Mouse (Mus musculus): ENCODE measurements around the gene Sipa1.

Sipa1 gene

GRCm38 (mm10) chr19:5609547-5610404, 53.7 kb downstream of the Sipa1 start, which contains the start of gene Kat5:
Kat5 (minus strand) TSS chr19:5610237.
- peaks cover 58% of the 10 kb centered on the region for H3K4me1 ChIP-seq (replicated peaks; ENCODE audit: low read depth, low read length)
- peak within 1 kb of the TSS; percentile 93 for H3K4me3 ChIP-seq (replicated peaks; ENCODE audit: low read length)
- no peaks in the 10 kb centered on the region for H3K9me3 ChIP-seq (ENCODE audit: low read length)
- TF ChIP-seq CTCF (conservative IDR thresholded peaks at IDR 0.05; ENCODE audit: low read length) (no peak), NANOG (IDR thresholded peaks at IDR 0.05; ENCODE audit: borderline replicate concordance, low read length) (no peak), POU5F1 (IDR thresholded peaks at IDR 0.05; ENCODE audit: borderline replicate concordance, low read length) (no peak)
- H3K27me3 ChIP-seq (ENCODE audit: insufficient read depth, low read length), result no peaks in the 10 kb centered on the region
- peaks cover 44% of the 10 kb centered on the region for H3K36me3 ChIP-seq (ENCODE audit: insufficient read depth, low read length)

GRCm38 (mm10) chr19:5609171-5609546, 54.3 kb downstream of the Sipa1 start:
- no peak for TF ChIP-seq POU5F1 (IDR thresholded peaks at IDR 0.05; ENCODE audit: borderline replicate concordance, low read length)
- TF ChIP-seq CTCF (conservative IDR thresholded peaks at IDR 0.05; ENCODE audit: low read length), result no peak
- TF ChIP-seq NANOG (IDR thresholded peaks at IDR 0.05; ENCODE audit: borderline replicate concordance, low read length), result no peak
- H3K9me3 ChIP-seq (ENCODE audit: low read length), result no peaks in the 10 kb centered on the region
- peak overlapping the region; percentile 93 for H3K4me3 ChIP-seq (replicated peaks; ENCODE audit: low read length)
- H3K4me1 ChIP-seq (replicated peaks; ENCODE audit: low read depth, low read length), result peaks cover 64% of the 10 kb centered on the region
- H3K36me3 ChIP-seq (ENCODE audit: insufficient read depth, low read length), result peaks cover 50% of the 10 kb centered on the region
- H3K27me3 ChIP-seq (ENCODE audit: insufficient read depth, low read length), result no peaks in the 10 kb centered on the region

GRCm38 (mm10) chr19:5608707-5609106, 54.8 kb downstream of the Sipa1 start:
- no peaks in the 10 kb centered on the region for H3K9me3 ChIP-seq (ENCODE audit: low read length)
- no peaks in the 10 kb centered on the region for H3K27me3 ChIP-seq (ENCODE audit: insufficient read depth, low read length)
- H3K36me3 ChIP-seq (ENCODE audit: insufficient read depth, low read length), result peaks cover 54% of the 10 kb centered on the region
- H3K4me1 ChIP-seq (replicated peaks; ENCODE audit: low read depth, low read length), result peaks cover 69% of the 10 kb centered on the region
- peak overlapping the region; percentile 93 for H3K4me3 ChIP-seq (replicated peaks; ENCODE audit: low read length)
- no peak for TF ChIP-seq NANOG (IDR thresholded peaks at IDR 0.05; ENCODE audit: borderline replicate concordance, low read length)
- TF ChIP-seq CTCF (conservative IDR thresholded peaks at IDR 0.05; ENCODE audit: low read length), result no peak
- TF ChIP-seq POU5F1 (IDR thresholded peaks at IDR 0.05; ENCODE audit: borderline replicate concordance, low read length), result no peak

- no peaks in the 10 kb centered on the region for H3K9me3 ChIP-seq (ENCODE audit: low read length)
- peaks cover 63% of the 10 kb centered on the region for H3K36me3 ChIP-seq (ENCODE audit: insufficient read depth, low read length)
- TF ChIP-seq CTCF (conservative IDR thresholded peaks at IDR 0.05; ENCODE audit: low read length), result no peak
- TF ChIP-seq NANOG (IDR thresholded peaks at IDR 0.05; ENCODE audit: borderline replicate concordance, low read length), result no peak
- H3K4me1 ChIP-seq (replicated peaks; ENCODE audit: low read depth, low read length), result peaks cover 77% of the 10 kb centered on the region
- no peak overlapping the region for H3K4me3 ChIP-seq (replicated peaks; ENCODE audit: low read length)
- no peaks in the 10 kb centered on the region for H3K27me3 ChIP-seq (ENCODE audit: insufficient read depth, low read length)
Measured at GRCm38 (mm10) chr19:5607705-5608410, 55.6 kb downstream of the Sipa1 start.

- H3K9me3 ChIP-seq (ENCODE audit: low read length), result no peaks in the 10 kb centered on the region
- H3K27me3 ChIP-seq (ENCODE audit: insufficient read depth, low read length), result no peaks in the 10 kb centered on the region
- H3K4me1 ChIP-seq (replicated peaks; ENCODE audit: low read depth, low read length), result peaks cover 74% of the 10 kb centered on the region
- TF ChIP-seq POU5F1 (IDR thresholded peaks at IDR 0.05; ENCODE audit: borderline replicate concordance, low read length), result no peak
- TF ChIP-seq NANOG (IDR thresholded peaks at IDR 0.05; ENCODE audit: borderline replicate concordance, low read length), result no peak
- TF ChIP-seq CTCF (conservative IDR thresholded peaks at IDR 0.05; ENCODE audit: low read length), result no peak
- H3K36me3 ChIP-seq (ENCODE audit: insufficient read depth, low read length), result peaks cover 67% of the 10 kb centered on the region
- H3K4me3 ChIP-seq (replicated peaks; ENCODE audit: low read length), result no peak overlapping the region
Measured at GRCm38 (mm10) chr19:5606196-5606595, 57.3 kb downstream of the Sipa1 start.

GRCm38 (mm10) chr19:5605126-5605525, 58.4 kb downstream of the Sipa1 start:
- H3K36me3 ChIP-seq (ENCODE audit: insufficient read depth, low read length), result peaks cover 67% of the 10 kb centered on the region
- TF ChIP-seq POU5F1 (IDR thresholded peaks at IDR 0.05; ENCODE audit: borderline replicate concordance, low read length) (no peak), CTCF (conservative IDR thresholded peaks at IDR 0.05; ENCODE audit: low read length) (no peak), NANOG (IDR thresholded peaks at IDR 0.05; ENCODE audit: borderline replicate concordance, low read length) (no peak)
- no peaks in the 10 kb centered on the region for H3K27me3 ChIP-seq (ENCODE audit: insufficient read depth, low read length)
- H3K4me1 ChIP-seq (replicated peaks; ENCODE audit: low read depth, low read length), result peaks cover 65% of the 10 kb centered on the region
- H3K9me3 ChIP-seq (ENCODE audit: low read length), result no peaks in the 10 kb centered on the region
- no peak overlapping the region for H3K4me3 ChIP-seq (replicated peaks; ENCODE audit: low read length)

GRCm38 (mm10) chr19:5603664-5604063, 59.8 kb downstream of the Sipa1 start:
- peaks cover 4% of the 10 kb centered on the region; the same call in 1 of the 2 replicates for H3K27me3 ChIP-seq (ENCODE audit: insufficient read depth, low read length)
- H3K4me1 ChIP-seq (replicated peaks; ENCODE audit: low read depth, low read length), result peaks cover 56% of the 10 kb centered on the region
- TF ChIP-seq POU5F1 (IDR thresholded peaks at IDR 0.05; ENCODE audit: borderline replicate concordance, low read length) (no peak), NANOG (IDR thresholded peaks at IDR 0.05; ENCODE audit: borderline replicate concordance, low read length) (no peak), CTCF (conservative IDR thresholded peaks at IDR 0.05; ENCODE audit: low read length) (no peak)
- H3K36me3 ChIP-seq (ENCODE audit: insufficient read depth, low read length), result peaks cover 63% of the 10 kb centered on the region
- H3K4me3 ChIP-seq (replicated peaks; ENCODE audit: low read length), result 0 out of 2 replicates have a peak overlapping the region, but pooled peaks have one; percentile 95
- no peaks in the 10 kb centered on the region for H3K9me3 ChIP-seq (ENCODE audit: low read length)

- no peaks in the 10 kb centered on the region for H3K9me3 ChIP-seq (ENCODE audit: low read length)
- peak within 1 kb of the TSS; percentile 95 for H3K4me3 ChIP-seq (replicated peaks; ENCODE audit: low read length)
- peaks cover 48% of the 10 kb centered on the region for H3K4me1 ChIP-seq (replicated peaks; ENCODE audit: low read depth, low read length)
- H3K36me3 ChIP-seq (ENCODE audit: insufficient read depth, low read length), result peaks cover 46% of the 10 kb centered on the region
- TF ChIP-seq POU5F1 (IDR thresholded peaks at IDR 0.05; ENCODE audit: borderline replicate concordance, low read length) (no peak), CTCF (conservative IDR thresholded peaks at IDR 0.05; ENCODE audit: low read length) (no peak), NANOG (IDR thresholded peaks at IDR 0.05; ENCODE audit: borderline replicate concordance, low read length) (no peak)
- H3K27me3 ChIP-seq (ENCODE audit: insufficient read depth, low read length), result peaks cover 4% of the 10 kb centered on the region; the same call in 1 of the 2 replicates
Measured at GRCm38 (mm10) chr19:5601752-5602541, 61.6 kb downstream of the Sipa1 start, which contains the start of gene Rnaseh2c. Rnaseh2c (plus strand) TSS chr19:5601873.
